Mouse (Mus musculus): Measurements from ENCODE around the gene Ctnnd2. TPM values are rescaled to one million over a fixed set of nuclear protein-coding genes. Genes with fewer than 3 reads are reported as not detected.
A peak's percentile ranks its signal among the peaks of the same experiment; 100 is the strongest.

Gene Ctnnd2
- total RNA-seq, 4 experiments from 2014 or later, result 232 to 241 (median 238) TPM

GRCm38 (mm10) chr15:30240881-30241280, 68.5 kb downstream of the Ctnnd2 start:
- no peak for DNase-seq (ENCODE audit: low spot score in 2 of 2)

- DNase-seq (ENCODE audit: low spot score in 2 of 2), result no peak
Observed at GRCm38 (mm10) chr15:30268822-30269221, 96.4 kb downstream of the Ctnnd2 start.

- DNase-seq (ENCODE audit: low spot score in 2 of 2), result peak in 1 of 2 experiments; percentile 48
Observed at GRCm38 (mm10) chr15:30271141-30271572, 98.8 kb downstream of the Ctnnd2 start.

DNA sequence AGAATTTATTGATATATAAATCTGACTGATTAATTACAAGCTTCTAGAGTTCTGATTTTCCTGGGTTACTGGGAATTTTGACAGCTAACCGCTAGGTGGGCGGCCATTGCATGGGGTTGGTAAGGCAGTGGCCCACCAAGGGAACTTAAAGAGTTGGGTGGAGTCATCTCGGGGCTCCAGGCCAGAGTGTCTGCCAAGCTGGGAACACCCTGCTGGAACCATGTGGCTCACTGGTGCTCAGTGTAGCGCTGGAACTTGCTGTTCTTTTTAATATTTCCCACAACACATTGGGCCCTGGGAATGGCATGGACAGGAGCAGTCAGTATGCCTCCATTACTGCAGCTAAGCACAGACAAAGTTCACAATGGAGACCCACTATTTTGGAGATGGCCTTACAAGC, 99.9 kb downstream of the Ctnnd2 start:
- DNase-seq (ENCODE audit: low spot score in 2 of 2), result no peak

- DNase-seq (ENCODE audit: low spot score in 2 of 2), result no peak
Observed at GRCm38 (mm10) chr15:30275721-30276120, 103.3 kb downstream of the Ctnnd2 start.

DNA sequence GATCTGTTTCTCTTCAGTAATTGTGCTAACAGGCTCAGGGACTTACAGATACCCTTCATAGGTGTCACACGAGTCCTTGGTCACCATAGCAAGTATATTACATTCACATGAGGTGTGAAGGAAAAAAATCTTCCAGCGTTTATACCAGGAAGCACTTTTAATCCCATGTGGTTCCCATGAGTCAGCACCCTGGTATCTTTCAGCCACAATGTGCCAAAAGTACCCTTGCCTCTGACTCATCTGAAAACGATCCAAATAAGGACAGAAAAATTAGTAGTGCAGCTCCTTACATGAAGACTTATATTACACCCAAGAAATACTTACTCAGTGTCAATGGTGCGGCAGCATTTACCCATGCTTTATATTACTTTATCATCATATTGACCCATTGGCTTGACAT, 104.3 kb downstream of the Ctnnd2 start:
- peak in 1 of 2 experiments; percentile 26 for DNase-seq (ENCODE audit: low spot score in 2 of 2)

DNA sequence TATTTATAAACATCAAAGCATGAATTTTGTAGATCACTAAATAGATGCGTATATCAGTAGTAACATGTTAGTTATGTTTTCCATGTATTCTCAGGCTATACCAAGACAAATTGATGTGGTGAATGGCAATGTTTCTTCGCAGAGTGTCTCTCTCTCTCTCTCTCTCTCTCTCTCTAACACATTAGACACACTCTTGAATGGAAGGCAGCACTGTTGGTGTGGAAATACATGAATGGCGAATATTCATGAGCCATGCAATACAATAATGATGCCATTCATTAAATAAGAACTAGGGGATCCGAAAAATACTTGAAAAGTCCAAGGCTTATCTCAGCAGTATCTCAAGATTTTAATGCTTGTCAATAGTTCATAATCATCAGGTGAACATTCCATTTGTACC, 106.2 kb downstream of the Ctnnd2 start:
- no peak for DNase-seq (ENCODE audit: low spot score in 2 of 2)

- peak in 1 of 2 experiments; percentile 26 for DNase-seq (ENCODE audit: low spot score in 2 of 2)
Observed at GRCm38 (mm10) chr15:30285572-30286244, 113.3 kb downstream of the Ctnnd2 start.

GRCm38 (mm10) chr15:30286245-30286642, 113.9 kb downstream of the Ctnnd2 start:
- DNase-seq (ENCODE audit: low spot score in 2 of 2), result no peak

- DNase-seq (ENCODE audit: low spot score in 2 of 2), result no peak
Observed at GRCm38 (mm10) chr15:30302824-30303223, 130.4 kb downstream of the Ctnnd2 start.

GRCm38 (mm10) chr15:30306437-30306836, 134.0 kb downstream of the Ctnnd2 start:
- DNase-seq (ENCODE audit: low spot score in 2 of 2), result peak in 1 of 2 experiments; percentile 35

DNA sequence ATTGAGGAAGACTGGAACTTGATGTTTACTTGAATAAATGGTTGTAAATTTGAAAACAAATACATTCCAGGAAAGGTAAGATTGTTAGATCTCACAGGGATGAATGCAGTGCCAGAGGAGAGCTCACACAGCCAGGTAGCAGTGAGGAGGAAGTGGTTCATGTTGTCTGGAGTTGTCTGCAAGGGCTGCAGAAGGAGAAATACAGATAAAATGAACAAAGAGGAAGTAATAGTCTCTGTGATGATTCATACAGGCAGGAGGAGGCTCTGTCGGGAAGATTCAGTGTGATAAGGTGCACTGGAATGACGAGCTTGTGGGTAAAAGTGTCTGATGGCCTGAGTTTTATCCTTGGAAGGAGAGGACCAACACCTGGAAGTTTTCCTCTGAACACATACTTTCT, 150.2 kb downstream of the Ctnnd2 start:
- no peak for DNase-seq (ENCODE audit: low spot score in 2 of 2)

DNA sequence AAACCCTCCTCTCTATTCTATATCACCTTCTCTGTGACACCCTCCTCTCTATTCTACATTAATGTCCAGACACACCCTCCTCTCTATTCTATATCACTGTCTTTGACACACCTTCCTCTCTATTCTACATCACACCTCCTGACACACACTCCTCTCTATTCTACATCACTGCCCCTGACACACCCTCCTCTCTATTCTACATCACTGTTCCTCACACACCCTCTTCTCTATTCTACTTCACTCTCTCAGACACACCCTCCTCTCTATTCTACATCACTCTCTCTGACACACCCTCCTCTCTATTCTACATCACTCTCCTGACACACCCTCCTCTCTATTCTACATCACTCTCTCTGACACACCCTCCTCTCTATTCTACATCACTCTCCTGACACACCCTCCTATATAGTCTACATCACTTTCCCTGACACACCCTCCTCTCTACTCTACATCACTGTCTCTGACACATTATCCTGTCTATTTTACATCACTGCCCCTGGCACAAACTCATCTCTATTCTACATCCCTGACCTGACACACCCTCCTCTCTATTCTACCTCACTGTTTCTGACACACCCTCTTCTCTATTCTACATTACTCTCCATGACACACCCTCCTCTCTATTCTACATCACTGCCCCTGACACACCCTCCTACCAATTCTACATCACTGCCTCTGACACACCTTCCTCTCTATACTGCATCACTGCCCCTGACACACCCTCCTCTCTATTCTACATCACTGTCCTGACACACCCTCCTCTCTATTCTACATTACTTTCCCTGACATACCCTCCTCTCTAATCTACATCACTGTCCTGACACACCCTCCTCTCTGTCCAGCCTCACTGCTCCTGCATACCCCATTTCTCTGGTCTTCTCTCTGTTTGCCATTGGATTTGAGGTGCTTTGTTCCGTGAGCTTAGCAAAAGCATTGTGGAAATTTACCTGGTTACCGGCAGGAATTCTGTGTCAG, 161.2 kb downstream of the Ctnnd2 start:
- DNase-seq (ENCODE audit: low spot score in 2 of 2), result no peak

DNA sequence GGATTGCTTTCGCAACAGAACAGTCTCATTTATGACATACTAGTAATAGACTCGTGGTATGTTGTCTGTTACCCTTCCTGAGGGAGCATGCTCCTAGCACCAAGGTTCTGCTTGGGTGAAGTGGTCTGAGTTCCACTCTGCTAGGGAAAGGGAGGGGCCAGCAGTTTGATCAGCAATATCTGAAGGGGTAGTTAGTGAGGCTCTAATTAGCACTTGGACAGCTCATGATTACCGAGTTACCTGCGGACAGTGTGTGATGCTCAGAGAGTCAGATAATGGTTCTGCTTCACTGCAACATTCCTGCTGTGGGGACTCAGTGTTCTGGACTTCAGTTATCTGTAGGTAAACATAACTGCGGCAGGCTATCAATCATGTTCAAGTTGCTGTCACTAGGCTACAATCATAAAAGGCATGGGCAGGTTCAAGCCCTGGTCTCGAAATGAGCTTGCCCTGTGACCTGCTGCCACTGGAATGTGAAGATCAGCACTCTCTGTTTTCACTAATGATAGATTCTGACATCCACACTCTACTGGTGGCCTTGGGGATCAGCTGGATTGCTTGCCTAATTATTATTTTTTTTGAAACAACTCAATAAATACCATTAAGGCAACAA, 166.3 kb downstream of the Ctnnd2 start:
- DNase-seq (ENCODE audit: low spot score in 2 of 2), result no peak

DNA sequence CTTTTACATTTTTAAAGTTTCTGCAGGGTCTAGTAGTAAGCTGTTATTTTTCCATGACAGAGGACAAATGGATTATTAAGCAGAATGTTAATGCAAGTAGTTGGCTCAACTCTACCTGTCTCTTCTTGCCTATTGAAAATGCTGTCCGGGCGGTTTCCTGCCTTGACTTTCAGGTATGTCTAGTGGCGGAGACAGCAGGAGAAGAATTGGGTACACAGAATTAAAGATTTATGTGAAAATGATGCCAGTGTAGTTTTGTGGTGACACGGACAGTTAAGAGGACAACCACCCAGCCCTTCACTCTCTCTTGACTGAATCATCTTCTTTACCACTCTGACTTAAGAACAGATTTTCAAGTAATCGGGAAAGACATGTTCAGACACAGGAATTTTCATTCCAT, 173.4 kb downstream of the Ctnnd2 start:
- no peak for DNase-seq (ENCODE audit: low spot score in 2 of 2)

DNA sequence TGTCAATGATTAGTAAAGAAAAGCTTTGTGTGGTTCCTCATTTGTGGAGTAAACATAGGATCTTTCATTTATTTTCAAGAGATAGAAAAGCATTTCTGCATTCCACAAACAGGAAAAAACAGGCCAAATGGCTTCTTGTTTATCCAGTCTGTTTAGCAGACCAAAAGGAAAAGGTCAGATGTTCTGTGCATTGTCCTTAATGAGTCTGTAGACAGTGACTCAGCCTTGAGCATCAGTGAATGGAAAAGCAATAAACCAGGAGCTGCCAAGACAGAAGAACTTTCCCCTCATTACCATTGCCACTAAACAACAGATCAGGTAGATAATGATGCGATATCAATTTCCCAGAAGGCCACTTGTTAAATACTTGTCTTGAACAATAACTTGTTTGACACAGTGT, 192.1 kb downstream of the Ctnnd2 start:
- DNase-seq (ENCODE audit: low spot score in 2 of 2), result no peak

DNA sequence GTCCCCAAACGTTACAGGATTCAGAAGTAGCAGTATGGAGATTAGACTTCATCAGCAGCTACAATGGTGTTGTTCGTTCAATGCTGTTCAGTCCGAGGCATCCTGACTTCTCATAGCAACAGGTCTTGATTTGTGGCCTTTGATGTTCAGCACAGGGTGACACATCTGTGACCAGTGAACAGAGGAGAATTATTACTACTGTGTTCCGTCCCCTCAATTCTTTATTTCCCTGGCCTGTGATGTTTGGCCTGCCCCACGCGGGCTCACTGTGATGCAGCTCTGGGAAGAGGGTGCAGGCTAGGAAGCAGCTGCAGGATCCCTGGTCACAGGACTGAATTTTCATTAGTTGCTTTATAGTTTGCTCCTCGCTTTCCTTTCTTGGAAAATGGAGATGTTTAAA, 197.6 kb downstream of the Ctnnd2 start:
- no peak for DNase-seq (ENCODE audit: low spot score in 2 of 2)

GRCm38 (mm10) chr15:30371151-30371550, 198.8 kb downstream of the Ctnnd2 start:
- DNase-seq (ENCODE audit: low spot score in 2 of 2), result no peak

DNA sequence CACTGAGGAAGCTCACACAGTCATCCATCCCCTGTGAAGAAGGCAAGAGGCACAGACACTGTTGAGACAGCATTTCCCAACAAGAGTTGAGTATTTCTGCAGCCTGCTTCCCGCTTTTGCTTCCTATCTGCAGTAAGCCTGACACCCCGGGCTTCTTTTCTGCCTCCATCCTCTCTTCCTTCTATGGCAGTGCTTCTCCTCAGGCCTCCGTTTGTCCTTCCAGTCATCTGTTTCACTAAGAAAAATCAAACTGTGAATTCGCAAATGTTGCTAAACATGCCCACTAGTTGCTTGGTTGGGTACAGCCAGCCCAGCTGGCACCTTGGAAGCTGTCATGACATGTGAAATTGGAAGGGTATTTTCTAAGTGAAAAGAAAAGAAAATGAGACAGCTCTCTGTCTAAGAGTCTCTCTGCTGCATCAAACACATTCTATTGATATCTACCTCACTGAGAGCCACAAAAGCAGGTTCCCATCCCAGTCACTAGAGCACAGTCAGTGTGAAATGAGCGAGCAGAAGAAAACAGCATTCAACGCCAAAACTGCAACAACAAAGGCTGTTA, 201.3 kb downstream of the Ctnnd2 start:
- no peak for DNase-seq (ENCODE audit: low spot score in 2 of 2)

DNA sequence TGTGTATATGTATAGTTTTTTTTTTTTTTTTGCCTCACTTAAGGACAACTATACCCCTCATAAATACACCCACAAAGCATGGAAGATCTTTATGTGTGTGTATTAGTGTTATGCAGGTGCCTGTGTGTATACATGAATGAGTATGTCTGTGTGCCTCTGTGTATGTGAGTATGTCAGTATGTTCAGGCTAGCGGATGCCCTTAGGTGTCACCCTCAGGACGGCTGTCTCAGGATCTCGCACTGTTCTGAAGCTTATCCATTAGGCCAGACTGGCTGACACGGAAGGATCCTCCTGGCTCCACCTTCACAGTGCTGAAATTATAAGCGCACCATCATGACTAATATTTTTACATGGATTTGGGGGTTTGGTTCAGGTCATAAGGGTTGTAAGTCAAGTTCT, 202.5 kb downstream of the Ctnnd2 start:
- no peak for DNase-seq (ENCODE audit: low spot score in 2 of 2)

DNA sequence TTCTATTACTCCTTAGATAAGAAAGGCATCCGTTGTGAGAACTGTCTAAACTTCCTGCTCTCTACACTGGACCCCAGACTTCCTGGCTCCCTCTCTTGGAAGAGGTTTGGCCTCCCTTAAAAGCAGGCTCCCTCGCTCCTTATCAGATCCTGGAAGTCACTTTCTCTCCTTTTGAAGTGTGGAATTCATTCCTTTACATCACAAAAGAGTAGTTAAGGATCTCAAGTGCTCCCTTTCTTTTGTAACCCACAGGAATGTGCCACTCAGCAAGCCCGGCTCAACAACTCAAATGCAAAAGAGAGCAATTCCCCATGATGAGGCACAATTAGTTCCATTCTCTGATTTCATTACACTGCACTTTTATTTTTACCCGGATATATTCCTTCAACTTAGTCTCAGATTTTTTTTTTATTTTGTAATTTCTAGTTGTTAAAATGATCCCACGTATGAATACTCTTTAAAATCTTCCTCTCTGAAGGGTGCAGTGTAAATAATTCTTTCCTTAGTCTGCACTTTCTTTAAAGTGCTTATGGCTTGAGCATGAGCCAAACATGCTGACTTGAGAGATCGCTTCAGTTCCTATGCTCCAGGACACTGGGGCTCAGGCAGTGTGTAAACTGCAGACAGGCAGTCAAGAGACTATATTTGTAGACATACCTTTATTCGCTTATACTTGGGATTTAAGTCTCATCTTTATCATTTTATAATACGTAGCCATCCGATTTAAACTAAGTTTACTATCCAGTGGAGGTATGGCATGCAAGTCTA, 210.9 kb downstream of the Ctnnd2 start:
- no peak for DNase-seq (ENCODE audit: low spot score in 2 of 2)

All from left cerebral cortex, adult 8-10 months (tissue).